Mouse (Mus musculus): ENCODE data around the gene Secisbp2.
"Not testable (repeated sequence)": the region's sequence is repeated elsewhere in the genome, so short reads cannot be mapped to it uniquely, and the experiment has no call there.

The Secisbp2 gene

DNA sequence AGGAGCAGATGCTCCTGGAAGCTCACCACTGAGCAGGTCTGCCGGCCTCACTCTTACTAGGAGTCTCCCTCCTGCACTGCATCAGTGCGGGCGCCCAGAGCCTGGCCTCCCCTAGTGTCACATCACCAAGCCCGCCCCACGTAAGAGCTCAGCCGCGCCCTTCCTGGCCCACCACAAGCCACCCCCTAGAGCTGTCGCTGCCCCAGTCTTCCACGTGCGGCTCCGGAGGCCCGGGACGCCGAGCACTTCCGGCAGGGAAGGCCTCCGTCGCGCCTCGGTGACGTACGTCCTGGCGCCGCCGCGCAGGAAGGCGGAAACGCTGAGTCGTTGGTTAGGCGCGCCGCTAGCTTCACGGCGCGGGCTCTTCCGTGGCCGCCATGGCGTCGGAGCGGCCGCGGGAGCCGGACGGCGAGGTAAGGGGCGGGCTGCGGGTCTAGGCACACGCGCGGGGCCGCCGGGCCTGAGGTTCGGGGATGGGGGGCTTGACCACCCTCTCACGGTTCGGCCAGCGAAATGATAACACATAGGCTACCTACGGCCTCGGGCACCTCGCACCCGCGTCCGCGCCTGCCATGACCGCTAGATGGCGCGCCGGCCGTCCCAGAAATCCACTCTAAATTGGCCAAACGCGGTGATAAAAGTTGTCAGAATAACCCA lies at the start of gene Secisbp2:
Gene Secisbp2 (plus strand): TSS at position 290 of the 657 bp plus-strand sequence.
- DNase-seq (ENCODE audit: low spot score in 2 of 2) = peak; percentile 88 to 91

DNA sequence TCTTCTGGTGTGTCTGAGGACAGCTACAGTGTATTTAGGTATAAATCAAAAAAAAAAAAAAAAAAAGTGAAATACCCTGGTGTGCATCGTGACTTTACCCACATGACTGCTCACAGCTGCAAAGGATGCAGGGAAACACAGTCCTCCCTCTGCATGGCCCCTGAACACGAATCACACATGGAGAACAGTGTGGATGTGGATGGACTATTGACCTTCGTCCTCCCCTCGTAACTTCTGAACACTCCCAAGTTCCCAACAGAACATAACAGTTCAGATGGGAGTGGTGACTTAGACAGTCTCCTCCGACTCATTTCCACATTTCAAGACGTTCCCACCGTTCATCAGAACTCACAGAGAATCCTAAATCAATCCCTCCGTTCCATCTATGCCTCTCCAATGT lies 48.7 kb upstream of the Secisbp2 start:
- DNase-seq (ENCODE audit: low spot score in 2 of 2) = no peak

DNA sequence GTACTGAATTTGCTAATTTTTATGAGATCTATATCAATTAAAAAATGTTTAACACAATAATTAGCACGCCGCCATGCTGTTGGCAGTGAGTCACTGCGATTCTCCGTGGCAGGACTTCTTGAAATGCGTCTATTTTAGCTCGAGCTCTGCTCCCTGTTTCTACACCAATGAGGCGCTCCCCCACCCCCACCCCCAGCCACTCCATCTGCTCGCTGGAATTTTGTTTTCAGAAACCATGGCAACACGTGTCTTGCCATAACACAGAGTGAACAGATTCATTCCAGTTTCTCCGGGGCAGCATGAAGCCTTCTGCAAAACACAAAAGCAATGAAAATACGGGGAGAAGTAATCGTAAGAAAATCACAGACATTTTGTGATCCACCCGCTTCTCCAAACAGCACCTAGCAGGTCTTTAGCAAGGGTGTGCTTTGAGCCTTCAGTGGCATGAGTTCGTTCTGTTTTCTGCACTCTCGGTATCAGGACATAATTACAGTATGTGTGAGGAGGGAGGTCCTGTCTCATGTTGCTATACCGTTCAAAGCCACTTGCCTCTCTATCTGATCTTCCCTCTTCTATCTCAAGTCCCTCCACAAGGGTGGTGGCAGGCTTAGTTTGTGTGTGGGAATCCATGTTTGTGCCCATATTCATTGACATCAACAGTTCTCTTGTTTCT lies 48.1 kb upstream of the Secisbp2 start:
- DNase-seq (ENCODE audit: low spot score in 2 of 2) = peak; percentile 33 to 45

- DNase-seq (ENCODE audit: low spot score in 2 of 2) = peak; percentile 45 to 61
These were observed 47.6 kb upstream of the Secisbp2 start for GRCm38 (mm10) chr13:51603894-51604244.

DNA sequence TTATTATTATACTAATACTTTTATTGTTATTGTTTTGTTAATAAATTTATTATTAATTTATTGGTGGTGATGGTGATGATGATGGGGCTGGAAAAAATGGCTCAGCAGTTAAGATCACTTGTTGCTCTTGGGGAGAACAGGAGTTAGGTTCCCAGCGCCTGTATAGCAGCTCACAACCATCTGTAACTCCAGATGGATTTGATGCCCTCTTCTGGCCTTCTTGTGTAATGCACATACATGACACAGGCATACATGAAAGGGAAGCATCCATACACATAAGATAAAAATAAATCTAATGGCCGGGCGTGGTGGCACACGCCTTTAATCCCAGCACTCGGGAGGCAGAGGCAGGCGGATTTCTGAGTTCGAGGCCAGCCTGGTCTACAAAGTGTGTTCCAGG lies 42.3 kb upstream of the Secisbp2 start:
- no peak for DNase-seq (ENCODE audit: low spot score in 2 of 2)

GRCm38 (mm10) chr13:51611060-51611459 lies 40.4 kb upstream of the Secisbp2 start:
- DNase-seq (ENCODE audit: low spot score in 2 of 2) = no peak

DNA sequence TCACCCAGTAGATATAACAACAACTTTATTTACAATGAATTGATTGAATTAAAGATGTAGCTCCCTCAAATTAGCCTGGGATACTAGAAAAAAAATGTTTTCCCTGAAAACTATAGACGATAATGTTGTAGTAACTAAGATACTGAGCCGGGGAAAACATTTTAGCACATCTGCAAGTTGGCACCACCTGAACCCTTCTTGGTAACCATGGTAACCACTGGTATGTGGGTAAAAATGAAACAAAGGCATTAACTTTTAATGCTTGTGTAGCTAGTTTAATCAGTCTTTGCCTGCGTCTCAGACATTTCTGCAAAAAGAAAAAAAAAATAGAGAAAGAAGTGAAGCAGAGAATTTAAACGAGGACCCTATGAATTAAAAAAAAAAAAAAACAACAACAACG lies 40.0 kb upstream of the Secisbp2 start:
- DNase-seq (ENCODE audit: low spot score in 2 of 2) = no peak

GRCm38 (mm10) chr13:51615815-51616214 lies 35.7 kb upstream of the Secisbp2 start:
- DNase-seq (ENCODE audit: low spot score in 2 of 2) = no peak

- peak; percentile 64 to 65 for DNase-seq (ENCODE audit: low spot score in 2 of 2)
These were observed 35.0 kb upstream of the Secisbp2 start for GRCm38 (mm10) chr13:51616417-51617044.

DNA sequence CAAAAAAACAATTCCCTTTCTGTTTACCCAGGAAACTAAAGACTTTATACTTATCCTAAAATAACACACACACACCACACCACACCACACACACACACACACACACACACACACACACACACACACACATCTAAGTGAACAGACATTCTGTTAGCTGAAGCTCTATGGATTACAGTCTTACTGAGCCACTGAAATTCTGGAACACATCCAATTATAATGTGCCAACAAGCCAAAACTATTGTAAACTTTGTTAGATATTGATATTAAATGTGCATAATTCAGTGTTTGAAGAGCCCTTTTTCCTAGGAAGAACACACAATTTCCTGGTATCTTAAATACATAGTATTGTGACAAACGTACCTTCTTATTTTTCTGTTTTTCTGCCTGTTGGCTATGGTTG lies 34.2 kb upstream of the Secisbp2 start:
- no peak for DNase-seq (ENCODE audit: low spot score in 2 of 2)

GRCm38 (mm10) chr13:51617861-51618260 lies 33.6 kb upstream of the Secisbp2 start:
- DNase-seq (ENCODE audit: low spot score in 2 of 2) = peak in 1 of 2 experiments; percentile 56

DNA sequence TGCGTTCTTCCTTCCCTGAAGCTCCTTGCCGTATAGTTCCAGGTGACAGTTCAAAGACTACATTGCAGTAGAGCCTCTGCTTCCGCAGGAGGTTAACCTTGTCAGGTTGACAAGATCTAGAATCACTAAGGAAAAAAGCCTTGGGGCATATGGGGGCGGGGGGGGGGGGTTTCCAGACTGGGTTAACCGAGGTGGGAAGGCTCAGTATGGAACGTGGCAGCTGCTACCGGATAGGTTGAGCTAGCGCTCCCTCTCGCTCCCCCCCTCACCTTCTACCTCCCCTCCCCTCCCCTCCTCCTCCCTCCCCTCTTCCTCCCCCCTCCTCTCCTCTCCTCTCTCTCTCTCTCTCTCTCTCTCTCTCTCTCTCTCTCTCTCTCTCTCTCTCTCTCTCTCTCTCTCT lies 32.9 kb upstream of the Secisbp2 start:
- no peak for DNase-seq (ENCODE audit: low spot score in 2 of 2)

GRCm38 (mm10) chr13:51622626-51623025 lies 28.9 kb upstream of the Secisbp2 start:
- DNase-seq (ENCODE audit: low spot score in 2 of 2) = no peak

- no peak for DNase-seq (ENCODE audit: low spot score in 2 of 2)
These were observed 27.8 kb upstream of the Secisbp2 start for GRCm38 (mm10) chr13:51623678-51624077.

GRCm38 (mm10) chr13:51628273-51628848 lies 23.1 kb upstream of the Secisbp2 start:
- no peak for DNase-seq (ENCODE audit: low spot score in 2 of 2)

- DNase-seq (ENCODE audit: low spot score in 2 of 2) = no peak
These were observed 20.0 kb upstream of the Secisbp2 start for GRCm38 (mm10) chr13:51631354-51631992.

GRCm38 (mm10) chr13:51632560-51633218 lies 18.8 kb upstream of the Secisbp2 start:
- no peak for DNase-seq (ENCODE audit: low spot score in 2 of 2)

GRCm38 (mm10) chr13:51635384-51635783 lies 16.1 kb upstream of the Secisbp2 start:
- DNase-seq (ENCODE audit: low spot score in 2 of 2) = not testable (repeated sequence)

- DNase-seq (ENCODE audit: low spot score in 2 of 2) = no peak
These were observed 12.5 kb upstream of the Secisbp2 start for GRCm38 (mm10) chr13:51638958-51639357.

- DNase-seq (ENCODE audit: low spot score in 2 of 2) = no peak
These were observed 10.1 kb upstream of the Secisbp2 start for GRCm38 (mm10) chr13:51641424-51641823.

GRCm38 (mm10) chr13:51642171-51642778 lies 9.2 kb upstream of the Secisbp2 start:
- DNase-seq (ENCODE audit: low spot score in 2 of 2) = no peak
